Mouse (Mus musculus): ENCODE data around the gene Gm9903. TPM values are rescaled to one million over a fixed set of nuclear protein-coding genes. Genes with fewer than 3 reads are reported as not detected.

Gene Gm9903
- total RNA-seq, 2 experiments from 2014 or later: 0.74 to 1.1 TPM

Other genes starting within 250 kb of the Gm9903 start
- not detected in 2 replicates for gene Nkx1-1, start 195.9 kb upstream of the Gm9903 start, total RNA-seq (2015)
- gene Nkx1-1, start 195.9 kb upstream of the Gm9903 start, total RNA-seq (2017): not detected in 2 replicates
- 16.1 and 27.6 TPM in 2 replicates for gene Fam53a, start 290 bp upstream of the Gm9903 start, total RNA-seq (2015)
- gene Fam53a, start 290 bp upstream of the Gm9903 start, total RNA-seq (2017): 16.6 and 25.9 TPM in 2 replicates
- 206 and 223 TPM in 2 replicates for gene Slbp, start 22.6 kb downstream of the Gm9903 start, total RNA-seq (2015)
- 253 and 266 TPM in 2 replicates for gene Slbp, start 22.6 kb downstream of the Gm9903 start, total RNA-seq (2017)
- 180 and 190 TPM in 2 replicates for gene Tacc3, start 28.2 kb downstream of the Gm9903 start, total RNA-seq (2015)
- gene Tacc3, start 28.2 kb downstream of the Gm9903 start, total RNA-seq (2017): 184 and 199 TPM in 2 replicates
- 15.9 and 17.5 TPM in 2 replicates for gene Tmem129, start 28.5 kb downstream of the Gm9903 start, total RNA-seq (2015)
- gene Tmem129, start 28.5 kb downstream of the Gm9903 start, total RNA-seq (2017): 17.8 and 23.7 TPM in 2 replicates
- gene Fgfr3, start 91.7 kb downstream of the Gm9903 start, total RNA-seq (2015): 0.39 TPM in 1 of 2 replicates, not detected in the other
- 1.0 TPM in 1 of 2 replicates, not detected in the other for gene Fgfr3, start 91.7 kb downstream of the Gm9903 start, total RNA-seq (2017)
- 15.5 and 16.2 TPM in 2 replicates for gene Letm1, start 152.9 kb downstream of the Gm9903 start, total RNA-seq (2015)
- 22.2 and 24.2 TPM in 2 replicates for gene Letm1, start 152.9 kb downstream of the Gm9903 start, total RNA-seq (2017)
- gene Nsd2, start 190.8 kb downstream of the Gm9903 start, total RNA-seq (2015): 60.1 and 64.1 TPM in 2 replicates
- 85.5 and 127 TPM in 2 replicates for gene Nsd2, start 190.8 kb downstream of the Gm9903 start, total RNA-seq (2017)

All from megakaryocyte progenitor cell, adult 5-6 weeks (primary cell).